Mouse (Mus musculus) Patski (cell line): ENCODE data around the gene Hspg2. TPM values are rescaled to one million over a fixed set of nuclear protein-coding genes. Genes with fewer than 3 reads are reported as not detected.

Experiments
- ATAC-seq: fragments of 100-300 bp; one replicate; pipeline ENCODE4 v1.8.0; 2021
- CTCF ChIA-PET: fragments of 350-600 bp; sonication (Branson Sonifier 250); formaldehyde crosslinking; loops from one replicate; lab custom pipeline; 2022; ENCODE audit warnings: inconsistent platforms; lab: Charles Lee
- POLR2A ChIA-PET: fragments of 350-600 bp; sonication (Branson Sonifier 250); formaldehyde crosslinking; loops from one replicate; lab custom pipeline; 2022; ENCODE audit warnings: antibody characterized with exemption, inconsistent platforms; lab: Charles Lee
- DNase-seq: peaks from one replicate; pipeline ENCODE4 v3.0.0-alpha.2; 2011; ENCODE audit warnings: low read depth, low spot score
- H3K27me3 ChIP-seq: fragments of 371-371 bp; one replicate; pipeline ENCODE4 v1.5.1; 2021
- CTCF ChIP-seq: fragments of 100-300 bp; IDR thresholded peaks from one replicate; pipeline ENCODE4 v1.5.1; 2021
- in situ Hi-C: fragments of 300-500 bp; cut with MboI; formaldehyde crosslinking; loops from 3 replicates; pipeline ENCODE4 v1.11.1; 2018; ENCODE audit warnings: low pct_unique_long_range_greater_than_20kb, mixed read lengths
- polyA plus RNA-seq: library from polyadenylated mRNA; unstranded; gene quantifications from one replicate; pipeline ENCODE4 v1.2.3, GENCODE M21; 2021

Hspg2 gene
- polyA plus RNA-seq, 1 experiment from 2014 or later = 133 TPM

- ATAC-seq = no peak
These were observed 2.8 kb downstream of the Hspg2 start for GRCm38 (mm10) chr4:137471326-137471725.

GRCm38 (mm10) chr4:137473240-137473639 lies 4.7 kb downstream of the Hspg2 start:
- no peaks in the 10 kb centered on the region for H3K27me3 ChIP-seq
- no peak for TF ChIP-seq CTCF
- DNase-seq (no peak), ATAC-seq (no peak)
- ChIA-PET CTCF (interaction anchor here (1.0 kb wide), 1 partner anchor 13 kb away, joined by 3 read pairs; no protein-coding TSS in a partner anchor), POLR2A (interaction anchor here (0.6 kb wide), 1 partner anchor 359 kb away, joined by 3 read pairs; no protein-coding TSS in a partner anchor)
- in situ Hi-C loops = no loop called here

More at GRCm38 (mm10) chr4:137471326-137471725, 2.8 kb downstream of the Hspg2 start:
- no peaks in the 10 kb centered on the region for H3K27me3 ChIP-seq
- in situ Hi-C loops = no loop called here
- ChIA-PET CTCF (interaction anchor here (1.3 kb wide), 1 partner anchor 27 kb away, joined by 4 read pairs; no protein-coding TSS in a partner anchor), POLR2A (interaction anchor here (0.6 kb wide), 1 partner anchor 17 kb away, joined by 3 read pairs; no protein-coding TSS in a partner anchor)
- no peak for TF ChIP-seq CTCF
- DNase-seq = no peak

GRCm38 (mm10) chr4:137473701-137474388 lies 5.3 kb downstream of the Hspg2 start:
- ATAC-seq (no peak), DNase-seq (no peak)
- no peak for TF ChIP-seq CTCF
- in situ Hi-C loops = no loop called here
- ChIA-PET CTCF (interaction anchor here (1.0 kb wide), 1 partner anchor 12 kb away, joined by 3 read pairs; no protein-coding TSS in a partner anchor), POLR2A (no interaction called here)
- no peaks in the 10 kb centered on the region for H3K27me3 ChIP-seq

- no peaks in the 10 kb centered on the region for H3K27me3 ChIP-seq
- no peak for DNase-seq
- CTCF ChIA-PET = interaction anchor here (1.6 kb wide), 1 partner anchor 31 kb away, joined by 5 read pairs; no protein-coding TSS in a partner anchor
- in situ Hi-C loops = no loop called here
- no peak for TF ChIP-seq CTCF
- POLR2A ChIA-PET = no interaction called here
- no peak for ATAC-seq
These were observed 6.1 kb downstream of the Hspg2 start for GRCm38 (mm10) chr4:137474694-137475093.

- POLR2A ChIA-PET = interaction anchor here (1.1 kb wide), 1 partner anchor 12 kb away, joined by 3 read pairs; no protein-coding TSS in a partner anchor
- no peak for DNase-seq
- no peaks in the 10 kb centered on the region for H3K27me3 ChIP-seq
- in situ Hi-C loops = no loop called here
- no peak for ATAC-seq
- CTCF ChIA-PET = interaction anchor here (1.6 kb wide), 1 partner anchor 32 kb away, joined by 5 read pairs; no protein-coding TSS in a partner anchor
- no peak for TF ChIP-seq CTCF
These were observed 6.9 kb downstream of the Hspg2 start for GRCm38 (mm10) chr4:137475271-137476050.

GRCm38 (mm10) chr4:137476065-137476760 lies 7.6 kb downstream of the Hspg2 start:
- ChIA-PET CTCF (interaction anchor here (1.6 to 2.1 kb wide), 2 partner anchors 33 kb away, joined by 5 read pairs; no protein-coding TSS in a partner anchor), POLR2A (interaction anchor here (1.1 kb wide), 1 partner anchor 12 kb away, joined by 3 read pairs; no protein-coding TSS in a partner anchor)
- in situ Hi-C loops = no loop called here
- DNase-seq (no peak), ATAC-seq (no peak)
- H3K27me3 ChIP-seq = no peaks in the 10 kb centered on the region
- TF ChIP-seq CTCF = no peak

- TF ChIP-seq CTCF = no peak
- ATAC-seq (no peak), DNase-seq (no peak)
- in situ Hi-C loops = no loop called here
- CTCF ChIA-PET = interaction anchor here (1.8 to 2.1 kb wide), 2 partner anchors 12 to 33 kb away, joined by 5 read pairs; no protein-coding TSS in a partner anchor
- POLR2A ChIA-PET = interaction anchor here (0.6 to 1.1 kb wide), 3 partner anchors 11 to 119 kb away, joined by 3 read pairs; partner anchors contain the start of gene Cdc42
- no peaks in the 10 kb centered on the region for H3K27me3 ChIP-seq
These were observed 8.2 kb downstream of the Hspg2 start for GRCm38 (mm10) chr4:137476761-137477237.

- no peaks in the 10 kb centered on the region for H3K27me3 ChIP-seq
- ATAC-seq = no peak
- ChIA-PET CTCF (interaction anchor here (1.8 to 2.1 kb wide), 2 partner anchors 11 to 34 kb away, joined by 5 read pairs; no protein-coding TSS in a partner anchor), POLR2A (interaction anchor here (0.7 kb wide), 1 partner anchor 16 kb away, joined by 3 read pairs; no protein-coding TSS in a partner anchor)
- no peak for DNase-seq
- in situ Hi-C loops = no loop called here
- no peak for TF ChIP-seq CTCF
These were observed 9.0 kb downstream of the Hspg2 start for GRCm38 (mm10) chr4:137477611-137478010.

- ChIA-PET POLR2A (no interaction called here), CTCF (interaction anchor here (1.1 to 2.1 kb wide), 3 partner anchors 10 to 201 kb away, joined by 3 to 5 read pairs (median 5); partner anchors contain the start of gene Wnt4)
- TF ChIP-seq CTCF = no peak
- DNase-seq (no peak), ATAC-seq (no peak)
- in situ Hi-C loops = no loop called here
- no peaks in the 10 kb centered on the region for H3K27me3 ChIP-seq
These were observed 9.7 kb downstream of the Hspg2 start for GRCm38 (mm10) chr4:137478306-137478705.
